Mouse (Mus musculus) left cerebral cortex, postnatal 14 days (tissue): ENCODE measurements at regions not wholly inside any gene's neighbourhood (a gene's known extent, or its start where the extent isn't known, plus 50 kb on each side); places are given as distances from the start of the nearest gene placed in this dataset.

Source experiments
- DNase-seq, 2 experiments: peaks; one replicate each; pipeline ENCODE4 v3.0.0; 2021 to 2022; ENCODE audit warnings: low spot score in 2 of 2, mixed read lengths in 1 of 2
- intact Hi-C: fragments of 180-260 bp; cut with DNase I; formaldehyde crosslinking; loops from one replicate; pipeline ENCODE4 v1.15.1; 2025

DNA sequence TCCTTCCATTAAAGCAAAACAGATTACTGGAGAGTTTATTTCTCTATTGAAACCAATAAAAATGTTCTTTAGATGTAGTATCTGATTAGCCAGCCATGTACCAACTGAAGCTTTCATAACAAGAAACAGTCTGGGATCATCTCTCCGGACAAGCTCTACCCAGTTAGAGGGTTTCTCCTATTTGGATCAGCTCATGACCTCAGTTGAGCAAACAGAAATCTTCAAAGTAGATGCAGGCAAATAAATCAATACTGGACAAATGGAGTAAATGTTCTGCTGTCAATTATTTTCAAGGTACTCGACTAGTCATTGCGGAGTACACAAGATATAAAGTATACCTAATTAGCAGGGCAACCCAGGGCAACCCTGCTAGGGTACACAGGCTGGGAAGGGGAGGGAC lies 67.4 kb downstream of the Avpr1a start:
- intact Hi-C loops = no loop called here
- DNase-seq = no peak

DNA sequence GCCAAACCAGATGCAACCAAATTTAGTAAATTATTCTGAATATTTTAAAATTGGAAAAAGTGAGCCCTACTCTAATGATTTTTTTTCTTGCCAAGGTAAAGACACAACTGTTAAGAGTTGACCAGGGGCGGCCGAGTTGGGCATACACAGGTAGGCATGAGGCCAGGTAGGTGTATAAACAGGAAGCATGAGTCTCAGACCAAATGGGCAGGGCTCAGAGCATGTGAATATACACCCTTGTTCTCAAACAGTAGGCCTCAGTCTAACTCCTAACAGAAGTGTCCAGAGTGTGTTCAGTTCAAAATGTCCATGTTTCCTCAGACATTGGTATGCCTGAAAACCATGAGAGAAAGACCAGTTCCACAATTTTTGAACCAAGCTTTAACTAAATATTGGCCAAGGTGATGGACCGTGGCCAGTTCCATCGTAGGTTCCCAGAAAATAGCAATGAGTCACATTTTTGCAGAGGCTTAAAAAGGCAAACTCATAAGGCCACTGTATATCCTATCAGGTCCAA lies 71.0 kb downstream of the Avpr1a start:
- DNase-seq = no peak
- intact Hi-C loops = no loop called here

DNA sequence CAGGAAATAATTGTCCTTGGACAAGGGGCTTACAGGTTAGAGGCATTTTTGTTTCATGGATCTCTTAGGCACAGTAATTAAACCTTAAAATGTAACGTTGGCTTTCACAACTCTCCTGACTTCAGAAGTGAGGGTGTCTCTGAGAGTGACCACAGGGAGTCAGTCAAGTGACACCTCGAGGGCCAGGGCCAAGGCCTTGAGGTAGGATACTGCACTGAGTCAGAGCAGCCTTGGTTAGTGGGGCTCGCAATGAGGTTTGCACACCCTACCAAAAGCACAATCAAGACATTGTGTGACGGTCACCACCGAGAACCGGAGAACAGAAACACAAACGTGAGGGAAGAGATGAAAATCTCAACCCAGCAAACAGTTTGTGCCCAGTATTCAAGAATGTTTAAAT lies 71.7 kb downstream of the Avpr1a start:
- intact Hi-C loops = loop anchor here (10.0 kb wide), 1 partner anchor 825 kb away; no protein-coding TSS in a partner anchor
- DNase-seq = no peak

DNA sequence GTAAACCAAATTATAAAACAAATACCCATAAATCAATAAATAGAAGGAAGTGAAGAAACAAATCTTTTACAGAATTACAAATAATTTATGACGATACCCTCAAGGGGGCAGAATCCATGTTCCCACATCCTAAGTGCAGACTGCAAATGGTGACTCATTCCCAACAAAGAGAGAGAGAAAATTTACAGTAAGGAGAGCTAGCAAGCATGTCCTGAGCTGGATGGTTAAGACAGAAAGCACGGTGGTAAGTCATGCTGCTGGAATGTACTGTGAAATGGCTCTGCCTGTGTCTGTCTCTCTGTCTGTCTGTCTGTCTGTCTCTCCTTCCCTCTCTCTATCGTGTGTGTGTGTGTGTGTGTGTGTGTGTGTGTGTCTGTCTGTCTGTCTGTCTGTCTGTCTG lies 74.3 kb downstream of the Avpr1a start:
- intact Hi-C loops = loop anchor here (10.0 kb wide), 1 partner anchor 828 kb away; no protein-coding TSS in a partner anchor
- no peak for DNase-seq

DNA sequence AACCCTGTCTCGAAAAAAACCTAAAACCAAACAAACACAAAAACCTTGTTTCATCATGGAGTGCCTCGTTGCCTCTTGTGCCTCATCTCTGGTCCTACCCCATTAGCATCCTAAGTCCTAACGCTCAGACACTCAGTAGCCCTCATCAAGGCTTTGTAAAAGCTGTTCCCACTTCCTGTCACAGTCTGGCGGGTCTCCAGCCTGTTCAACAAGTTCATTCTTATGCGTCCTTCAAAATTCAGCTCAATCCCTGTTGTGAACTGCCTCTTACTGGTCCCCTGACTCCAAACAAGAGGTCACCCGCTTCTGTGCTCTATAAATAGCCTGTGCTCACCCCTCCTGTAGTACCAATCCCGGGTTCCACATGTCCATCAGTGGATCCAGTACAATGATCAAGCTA lies 77.1 kb downstream of the Avpr1a start:
- intact Hi-C loops = loop anchor here (5.0 to 10.0 kb wide), 2 partner anchors 423 to 831 kb away; no protein-coding TSS in a partner anchor
- DNase-seq = no peak

DNA sequence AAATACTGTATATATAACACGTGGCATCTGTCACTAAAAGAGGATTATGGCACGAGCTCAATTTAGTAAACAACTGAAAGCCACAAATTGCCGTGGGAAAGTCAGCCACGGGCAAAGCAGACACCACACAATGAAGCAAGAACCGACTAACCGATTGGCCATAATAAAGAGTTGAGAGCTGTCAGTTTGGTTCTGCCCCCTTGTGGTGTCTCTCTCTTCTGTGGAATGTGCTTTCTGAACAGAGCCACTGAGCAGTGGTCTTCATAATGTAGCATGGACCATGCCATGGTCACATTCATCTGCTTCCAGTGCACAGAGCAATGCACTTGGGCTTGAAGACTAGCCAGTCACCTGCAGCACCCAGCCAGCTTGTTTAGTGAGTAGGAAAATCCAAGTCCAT lies 77.5 kb downstream of the Avpr1a start:
- DNase-seq = no peak
- intact Hi-C loops = loop anchor here (5.0 to 10.0 kb wide), 2 partner anchors 424 to 831 kb away; no protein-coding TSS in a partner anchor

DNA sequence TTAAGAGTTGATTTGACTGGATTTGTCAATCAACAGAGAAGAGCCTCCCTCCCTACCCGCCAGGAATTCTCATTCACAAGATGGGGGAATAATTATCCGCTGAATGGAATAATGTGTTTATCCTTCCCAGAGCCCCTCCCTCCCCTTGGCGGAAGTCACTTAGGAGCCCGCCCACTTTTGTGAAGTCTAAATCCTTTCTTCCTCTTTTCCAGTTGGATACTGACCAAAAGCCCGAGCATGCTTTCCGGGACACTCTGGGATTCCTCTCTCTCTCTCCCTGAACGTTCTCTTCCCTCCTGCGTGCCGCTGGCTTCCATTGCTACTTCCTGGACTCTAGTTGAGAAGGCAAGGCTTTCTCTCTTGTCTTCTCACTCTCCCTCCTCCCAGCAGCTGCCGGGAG lies 79.9 kb downstream of the Avpr1a start:
- DNase-seq = no peak
- intact Hi-C loops = loop anchor here (2.0 to 10.0 kb wide), 3 partner anchors 345 to 833 kb away; no protein-coding TSS in a partner anchor

DNA sequence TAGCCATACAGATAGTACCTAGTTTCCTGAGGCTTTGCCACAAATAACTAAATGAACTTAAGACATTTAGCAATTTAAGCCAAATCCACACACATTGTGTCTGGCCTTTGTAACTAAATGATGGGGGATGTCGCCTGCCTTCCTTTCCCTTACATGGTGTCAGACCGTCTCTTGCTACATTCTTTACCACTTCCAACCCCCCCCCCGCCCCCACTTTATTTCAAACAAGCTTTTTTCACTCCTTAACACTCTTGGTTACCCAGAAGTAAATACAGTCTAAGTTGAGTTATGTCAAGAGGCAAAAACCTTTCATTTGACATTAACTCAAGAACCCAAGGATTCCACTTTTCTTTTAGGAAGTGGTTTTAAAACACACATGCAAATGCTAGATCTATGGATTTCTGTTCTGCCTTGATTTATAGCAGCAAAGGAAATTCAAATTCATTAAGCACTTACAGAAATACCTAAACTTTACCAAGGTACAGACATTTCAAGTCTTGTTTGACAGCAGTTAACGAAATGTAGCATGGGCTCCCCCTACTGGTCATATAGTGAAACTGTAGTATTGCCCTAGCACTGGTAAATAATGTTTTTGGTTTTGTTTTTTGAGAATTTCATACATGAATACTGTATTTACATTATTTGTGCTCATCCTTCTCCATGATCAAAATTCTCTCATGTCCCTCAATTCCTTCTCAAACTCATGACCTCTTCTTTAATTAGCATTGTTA lies 80.8 kb downstream of the Avpr1a start:
- intact Hi-C loops = loop anchor here (2.0 to 10.0 kb wide), 3 partner anchors 346 to 834 kb away; no protein-coding TSS in a partner anchor
- peak; percentile 43 to 55 for DNase-seq

DNA sequence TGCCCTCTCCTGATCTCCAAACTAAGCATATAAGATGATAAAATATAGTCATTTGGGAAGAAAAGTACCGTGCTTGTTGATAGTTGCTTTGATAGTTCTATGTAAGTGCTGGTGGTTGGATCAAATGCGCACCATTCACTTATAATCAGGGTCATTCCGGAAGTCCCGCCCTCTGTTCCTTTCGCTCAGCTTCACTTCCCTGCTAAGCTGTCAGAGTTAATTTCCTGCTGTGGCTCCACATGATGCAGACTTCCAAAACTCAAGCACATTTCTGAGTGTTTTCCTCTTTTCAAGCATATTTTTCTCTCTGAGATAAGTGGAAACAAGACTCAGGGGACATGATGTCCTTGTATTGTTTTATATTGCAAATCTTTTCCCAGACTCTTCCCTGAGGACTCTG lies 86.4 kb downstream of the Avpr1a start:
- intact Hi-C loops = loop anchor here (10.0 kb wide), 1 partner anchor 900 kb away; no protein-coding TSS in a partner anchor
- no peak for DNase-seq

DNA sequence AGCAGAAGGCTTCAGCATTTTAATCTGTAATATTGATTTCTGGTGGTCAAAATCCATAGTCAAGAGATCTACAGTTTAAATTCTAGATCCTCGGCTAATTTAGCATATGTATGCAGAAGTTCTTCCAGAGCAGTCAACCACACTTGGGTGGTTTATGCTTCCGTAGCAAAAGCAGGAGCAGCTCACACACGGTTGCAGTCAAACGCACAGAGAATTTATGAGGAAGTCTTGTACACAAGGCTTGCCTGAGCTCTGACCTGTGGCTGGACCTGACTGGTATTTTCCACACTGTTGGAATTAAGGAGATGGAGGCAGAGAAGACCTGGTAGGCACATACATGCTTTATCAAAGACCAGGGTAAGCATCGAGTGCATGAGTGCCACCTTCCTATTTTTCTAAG lies 86.8 kb downstream of the Avpr1a start:
- DNase-seq = no peak
- intact Hi-C loops = loop anchor here (10.0 kb wide), 1 partner anchor 900 kb away; no protein-coding TSS in a partner anchor

DNA sequence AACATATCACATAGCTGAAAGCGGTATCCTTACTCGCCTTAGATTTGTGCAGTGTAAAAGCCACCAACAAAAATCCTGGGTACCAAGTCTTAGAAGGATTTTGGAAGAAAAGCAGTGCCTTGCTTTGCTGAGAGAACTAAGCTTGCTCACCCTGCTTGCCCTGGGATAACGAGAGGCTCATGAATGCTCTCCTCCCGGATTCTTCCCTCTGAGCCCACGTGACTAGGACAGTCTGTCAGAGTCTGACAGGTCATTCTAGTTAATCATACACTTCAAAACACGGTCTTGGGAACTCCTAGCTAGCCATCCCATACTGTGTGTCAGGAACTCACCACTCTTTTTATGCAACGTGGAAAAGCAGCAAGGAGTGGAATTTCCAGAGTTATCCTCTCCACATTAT lies 91.4 kb downstream of the Avpr1a start:
- intact Hi-C loops = loop anchor here (5.0 to 10.0 kb wide), 2 partner anchors 432 to 905 kb away; no protein-coding TSS in a partner anchor
- DNase-seq = no peak

DNA sequence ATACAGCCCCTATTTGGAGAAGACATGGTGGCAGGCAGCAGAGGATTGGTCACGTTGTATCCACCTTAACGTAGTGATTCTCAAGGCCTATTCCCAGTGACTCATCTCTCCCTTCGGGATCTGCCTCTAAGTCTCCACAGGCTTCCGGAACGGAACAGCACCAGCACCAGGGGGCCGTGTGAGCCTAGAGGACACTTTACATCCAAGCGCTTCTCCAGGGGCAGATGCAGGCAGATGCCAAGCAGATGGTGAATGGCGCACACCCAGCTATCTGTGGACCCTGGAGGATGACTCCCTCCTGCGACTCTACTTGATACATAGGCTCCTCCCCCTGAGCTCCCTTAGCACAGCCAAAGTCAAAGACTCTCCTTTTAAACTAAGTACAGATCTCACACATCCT lies 94.3 kb downstream of the Avpr1a start:
- intact Hi-C loops = loop anchor here (5.0 kb wide), 1 partner anchor 435 kb away; no protein-coding TSS in a partner anchor
- DNase-seq = no peak

DNA sequence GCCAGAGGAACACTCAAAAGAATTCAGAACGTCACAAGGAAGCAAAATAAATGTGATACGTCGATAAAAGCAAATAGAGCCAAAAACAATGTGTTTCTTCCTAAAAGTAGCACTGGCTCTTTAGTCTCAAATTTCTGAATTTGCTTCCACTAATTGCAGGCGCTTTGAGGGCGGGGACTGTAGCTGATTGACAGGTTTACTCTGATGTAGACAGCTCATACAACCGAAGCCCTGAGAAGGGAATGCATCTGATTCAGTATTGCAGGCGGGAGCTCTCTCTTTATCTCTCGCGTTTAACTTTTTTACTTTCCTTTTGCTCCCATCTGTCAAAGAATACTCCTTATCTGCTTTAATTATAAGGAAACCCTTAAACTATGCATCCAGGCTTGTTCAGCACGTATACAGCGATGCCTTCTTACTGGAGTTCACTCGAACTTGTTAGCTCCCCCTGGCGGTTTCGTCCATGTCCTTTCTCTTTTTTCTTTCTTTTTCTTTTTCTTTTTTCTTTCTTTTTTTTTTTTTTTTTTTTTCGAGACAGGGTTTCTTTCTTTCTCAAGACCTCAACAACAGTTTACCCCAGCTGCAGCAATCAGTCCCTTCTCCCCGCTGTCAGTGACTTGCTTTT lies 95.9 kb downstream of the Avpr1a start:
- peak; percentile 58 to 78 for DNase-seq
- intact Hi-C loops = loop anchor here (5.0 kb wide), 1 partner anchor 437 kb away; no protein-coding TSS in a partner anchor

DNA sequence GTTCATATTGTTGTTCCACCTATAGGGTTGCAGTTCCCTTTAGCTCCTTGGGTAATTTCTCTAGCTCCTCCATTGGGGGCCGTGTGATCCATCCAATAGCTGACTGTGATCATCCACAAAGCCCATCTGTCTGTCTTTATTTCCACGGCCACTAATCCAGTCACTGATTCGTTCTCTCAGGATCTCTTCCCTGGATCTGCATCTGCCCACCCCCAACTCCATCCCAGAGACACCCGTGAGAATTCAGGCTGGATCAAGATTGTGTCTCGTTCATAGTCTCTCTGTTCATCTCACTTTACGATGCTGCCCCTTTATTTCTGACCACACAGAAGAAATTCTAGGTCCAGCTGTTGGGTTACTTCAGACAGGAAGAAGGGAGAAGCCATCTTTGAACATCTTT lies 96.7 kb downstream of the Avpr1a start:
- DNase-seq = no peak
- intact Hi-C loops = no loop called here

DNA sequence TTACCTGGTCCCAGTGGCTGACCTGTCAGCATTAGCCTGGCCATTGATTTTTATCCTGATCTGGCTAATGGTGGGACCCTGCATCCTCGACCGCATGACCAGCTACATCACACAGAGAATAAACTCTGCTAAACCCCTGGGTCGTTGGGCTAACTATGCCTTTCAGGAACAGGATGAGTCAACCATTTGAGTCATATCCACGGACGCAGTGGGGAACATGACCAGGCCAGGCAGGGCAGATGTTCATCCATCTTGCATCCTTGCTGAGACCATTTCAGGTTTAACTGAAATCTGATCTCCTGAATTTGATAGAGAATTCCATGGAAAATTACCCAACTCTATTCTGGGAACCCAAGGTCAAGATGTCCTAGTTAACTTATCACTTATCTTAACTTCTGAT lies 103.3 kb downstream of the Avpr1a start:
- intact Hi-C loops = loop anchor here (5.0 kb wide), 3 partner anchors 241 to 456 kb away; no protein-coding TSS in a partner anchor
- DNase-seq = no peak

DNA sequence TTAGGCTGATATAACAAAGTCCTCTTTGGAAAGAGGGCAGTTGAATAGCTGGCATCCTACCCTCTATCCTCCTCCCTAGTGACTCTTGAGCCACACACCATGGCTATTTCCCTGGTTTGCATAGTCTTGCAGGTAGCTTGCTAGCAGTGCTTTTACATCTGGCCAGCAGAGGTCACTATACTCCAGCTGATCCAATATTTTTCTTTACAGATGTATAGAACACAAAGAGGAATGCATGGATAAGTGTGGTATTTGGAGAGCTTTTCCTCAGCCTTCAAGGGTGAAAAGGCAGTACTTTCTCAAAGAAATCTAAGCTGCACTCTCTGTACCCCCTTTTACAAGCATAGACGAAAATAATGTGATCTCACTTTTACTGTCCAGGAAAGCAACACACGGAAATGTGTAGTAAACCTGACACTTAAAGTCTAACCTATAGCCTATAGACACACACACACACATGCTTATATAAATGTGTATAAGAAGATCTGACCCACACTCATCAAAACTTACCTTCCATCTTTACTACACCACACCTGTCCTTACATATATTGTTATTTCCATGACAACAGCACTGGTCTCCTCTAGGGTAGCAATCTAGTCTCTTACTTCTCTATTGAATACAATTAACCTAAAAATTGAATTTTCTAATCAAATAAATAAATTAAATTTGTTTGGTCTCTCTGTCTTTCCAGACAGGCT lies 105.0 kb downstream of the Avpr1a start:
- intact Hi-C loops = loop anchor here (5.0 kb wide), 3 partner anchors 239 to 454 kb away; no protein-coding TSS in a partner anchor

DNA sequence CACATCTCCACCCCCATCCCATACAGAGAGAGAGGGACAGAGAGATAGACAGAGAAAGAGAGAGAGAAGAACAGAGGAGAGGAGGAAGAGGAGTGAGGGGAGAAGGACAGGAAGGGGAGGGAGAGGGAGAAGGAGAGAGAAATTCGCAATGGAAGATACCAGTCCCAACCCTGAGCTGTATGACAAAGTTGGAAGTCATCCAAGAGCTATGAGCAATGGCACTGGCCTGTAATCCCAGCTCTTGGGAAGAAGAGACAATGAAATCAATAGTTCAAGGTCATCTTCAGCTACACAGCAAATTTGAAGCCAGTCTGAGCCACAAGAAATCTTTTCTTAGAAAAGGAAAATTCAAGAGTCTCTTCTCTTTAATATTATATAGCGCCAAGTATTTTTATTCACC lies 105.6 kb downstream of the Avpr1a start:
- intact Hi-C loops = loop anchor here (5.0 kb wide), 3 partner anchors 238 to 453 kb away; no protein-coding TSS in a partner anchor
- no peak for DNase-seq

More for the DNA sequence above, 105.0 kb downstream of the Avpr1a start:
- DNase-seq = peak; percentile 63 to 76

DNA sequence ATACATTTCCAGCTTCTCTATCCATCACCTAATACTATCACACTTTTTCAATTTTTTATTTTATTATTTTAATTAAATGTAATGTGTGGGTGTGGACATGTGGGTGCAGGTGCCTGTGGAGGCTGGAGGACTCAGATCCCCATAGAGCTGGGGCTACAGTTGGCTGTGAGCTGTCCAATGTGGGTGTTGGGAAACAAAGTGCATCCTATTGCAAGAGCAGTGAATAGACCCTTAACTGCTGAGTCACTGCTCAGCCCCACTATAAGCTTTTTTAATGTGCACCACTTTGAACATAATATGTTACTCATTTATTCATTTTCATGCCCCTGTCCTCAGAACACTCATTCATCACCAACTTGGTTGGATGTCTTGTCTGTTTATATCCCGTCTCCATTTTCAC lies 110.4 kb downstream of the Avpr1a start:
- intact Hi-C loops = loop anchor here (5.0 kb wide), 1 partner anchor 119 kb away; the partner anchor contains the start of gene Ppm1h
- DNase-seq = no peak

DNA sequence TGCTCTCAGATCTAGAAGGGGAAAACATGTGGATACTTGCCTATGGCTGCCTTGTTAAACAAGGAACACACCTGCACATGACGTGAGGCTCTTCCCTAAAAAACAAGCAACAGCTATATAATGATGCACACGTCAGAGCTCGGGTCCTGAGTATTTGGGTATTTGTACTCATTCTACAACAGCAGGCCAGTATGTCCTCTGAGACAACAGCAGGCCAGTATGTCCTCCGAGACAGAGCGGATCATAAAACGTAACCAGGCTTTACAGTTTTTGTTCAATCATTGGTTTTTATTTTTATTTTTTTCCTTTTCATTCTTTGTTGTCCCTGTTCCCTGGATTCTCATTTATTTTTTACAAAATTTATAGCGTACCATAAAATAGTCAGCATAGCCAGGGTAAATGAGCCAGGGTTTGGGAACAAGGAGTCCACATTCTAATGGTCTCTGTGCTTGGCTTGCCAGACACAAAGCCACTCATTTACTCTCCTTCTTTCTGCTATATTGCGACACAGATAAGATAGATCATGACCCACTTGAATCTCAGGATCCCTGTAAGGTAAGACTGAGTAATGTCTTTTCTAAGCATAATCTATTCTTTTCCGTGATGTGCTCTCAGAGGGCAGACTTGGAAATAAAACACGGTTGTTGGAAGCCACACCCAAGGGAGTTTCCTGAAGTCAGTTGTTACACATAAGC lies 111.8 kb downstream of the Avpr1a start:
- no peak for DNase-seq
- intact Hi-C loops = no loop called here
